Mouse (Mus musculus): ENCODE data around the gene Cyp2j8. TPM values are rescaled to one million over a fixed set of nuclear protein-coding genes. Genes with fewer than 3 reads are reported as not detected.

The Cyp2j8 gene
- polyA plus RNA-seq (2012; rRNA removed) = 0.04 and 0.10 TPM in 2 replicates

GRCm38 (mm10) chr4:96507286-96507685 is at the start of gene Cyp2j8:
Gene Cyp2j8 (minus strand): TSS chr4:96507386.

GRCm38 (mm10) chr4:96553133-96553819 is 46.1 kb upstream of the Cyp2j8 start, which contains the start of gene Cyp2j6:
Gene Cyp2j6 (minus strand): TSS chr4:96553661.

Other genes starting within 250 kb of the Cyp2j8 start
- not detected in 2 replicates for gene Cyp2j11, start 158.7 kb downstream of the Cyp2j8 start, polyA plus RNA-seq (2012; rRNA removed)
- 3.1 and 4.2 TPM in 2 replicates for gene Cyp2j6, start 46.3 kb upstream of the Cyp2j8 start, polyA plus RNA-seq (2012; rRNA removed)
- gene Cyp2j9, start 84.2 kb upstream of the Cyp2j8 start, polyA plus RNA-seq (2012; rRNA removed) = 2.5 and 2.7 TPM in 2 replicates
- not detected in 2 replicates for gene Cyp2j5, start 156.8 kb upstream of the Cyp2j8 start, polyA plus RNA-seq (2012; rRNA removed)

Data from central nervous system, embryonic 14 days (tissue).